Mouse (Mus musculus) megakaryocyte, embryonic 14.5 days (primary cell): Measurements from ENCODE around the gene Gpr25.

Source experiments
- FLI1 ChIP-seq: IDR thresholded peaks from 2 replicates; pipeline ENCODE4 v1.6.1; 2012; ENCODE audit warnings: low read length, inconsistent platforms, mixed read lengths
- GATA1 ChIP-seq: IDR thresholded peaks from 3 replicates; pipeline ENCODE4 v1.6.1; 2012; ENCODE audit warnings: mixed read lengths, low read length, inconsistent platforms, borderline replicate concordance

- no peak for TF ChIP-seq GATA1
- TF ChIP-seq FLI1: no peak
Measured at GRCm38 (mm10) chr1:136259543-136259892, 1.2 kb downstream of the Gpr25 start.
